Mouse (Mus musculus) liver, embryonic 16.5 days (tissue): ENCODE results near the gene Shld1. TPM values are rescaled to one million over a fixed set of nuclear protein-coding genes. Genes with fewer than 3 reads are reported as not detected.

Experiments
- ATAC-seq: fragments of 200-750 bp; cut with Nextera tagmentation; 2 replicates; pipeline ENCODE4 v1.8.0; 2017; ENCODE audit warnings: low read depth, mild to moderate bottlenecking, moderate number of reproducible peaks, moderate library complexity
- H3K27ac ChIP-seq: fragments of 300-500 bp; sonication (generic); 2 replicates; pipeline ENCODE4 v1.5.1; 2014; ENCODE audit warnings: mild to moderate bottlenecking, low read length
- H3K27me3 ChIP-seq: fragments of 300-500 bp; sonication (generic); 2 replicates; pipeline ENCODE4 v1.6.1; 2014; ENCODE audit warnings: low read depth, low read length, mixed read lengths; ENCODE audit not compliant: control insufficient read depth, insufficient read depth
- H3K36me3 ChIP-seq: fragments of 300-500 bp; sonication (generic); 2 replicates; pipeline ENCODE4 v1.6.1; 2014; ENCODE audit warnings: mild to moderate bottlenecking; ENCODE audit not compliant: control insufficient read depth, insufficient read depth
- H3K4me1 ChIP-seq: fragments of 300-500 bp; sonication (generic); 2 replicates; pipeline ENCODE4 v1.6.1; 2014; ENCODE audit warnings: low read depth, low read length, mixed read lengths; ENCODE audit not compliant: control insufficient read depth
- H3K4me2 ChIP-seq: fragments of 300-500 bp; sonication (generic); 2 replicates; pipeline ENCODE4 v1.6.1; 2014; ENCODE audit warnings: low read depth, low read length, mixed read lengths
- H3K4me3 ChIP-seq: fragments of 300-500 bp; sonication (generic); 2 replicates; pipeline ENCODE4 v1.5.1; 2014; ENCODE audit warnings: low read depth, mild to moderate bottlenecking, low read length
- H3K9ac ChIP-seq: fragments of 300-500 bp; sonication (generic); 2 replicates; pipeline ENCODE4 v1.6.1; 2014; ENCODE audit warnings: low read depth, low read length
- H3K9me3 ChIP-seq: fragments of 300-500 bp; sonication (generic); replicated peaks from 2 replicates; pipeline ENCODE4 v1.6.1; 2016; ENCODE audit warnings: low read length; ENCODE audit not compliant: control insufficient read depth
- WGBS: fragments of 180-500 bp; shearing (Covaris S2); extraction: QIAGEN DNeasy Blood & Tissue Kit; methylation state at CpG from one replicate; pipeline ENCODE4 v1.1.7; 2014; ENCODE audit not compliant: insufficient replicate concordance; 5-methylcytosine and 5-hydroxymethylcytosine counted together
- polyA plus RNA-seq: library from polyadenylated mRNA; unstranded; fragments of >200 nt; fragmentation: Nextera tagmentation; extraction: Ambion mirVana; gene quantifications from 2 replicates; pipeline ENCODE4 v1.2.1, GENCODE M21; 2015

Shld1 gene
- polyA plus RNA-seq, 1 experiment from 2014 or later: 9.8 TPM

DNA sequence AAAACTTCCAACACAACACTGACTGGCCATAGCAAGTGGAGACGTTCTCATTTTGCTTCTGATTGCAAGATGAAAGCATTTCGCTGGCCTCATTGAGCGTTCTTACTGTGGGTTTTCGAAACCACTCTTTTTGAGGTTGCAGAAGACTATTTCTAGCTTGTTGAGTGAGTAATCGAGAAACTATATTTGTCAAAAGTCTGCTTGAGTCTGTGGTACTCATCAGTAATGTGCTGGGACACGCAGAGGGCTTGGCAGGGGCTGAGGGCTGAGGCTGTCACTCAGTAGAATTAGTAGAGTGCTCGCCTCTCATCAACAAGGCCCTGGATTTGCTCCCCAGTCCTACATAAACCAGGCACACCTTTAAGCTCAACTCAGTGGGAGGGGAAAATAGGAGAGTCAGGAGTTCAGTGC is 1.9 kb downstream of the Shld1 start:
- Histone ChIP-seq H3K36me3 (no peaks in the 10 kb centered on the region), H3K4me1 (peaks cover 57% of the 10 kb centered on the region), H3K4me3 (no peak overlapping the region), H3K4me2 (no peak overlapping the region), H3K27me3 (no peaks in the 10 kb centered on the region), H3K9ac (no peak overlapping the region), H3K27ac (peak overlapping the region; percentile 46), H3K9me3 (no peaks in the 10 kb centered on the region)
- 71% methylated on average over 7 of the region's 7 CpGs for WGBS
- no peak for ATAC-seq

DNA sequence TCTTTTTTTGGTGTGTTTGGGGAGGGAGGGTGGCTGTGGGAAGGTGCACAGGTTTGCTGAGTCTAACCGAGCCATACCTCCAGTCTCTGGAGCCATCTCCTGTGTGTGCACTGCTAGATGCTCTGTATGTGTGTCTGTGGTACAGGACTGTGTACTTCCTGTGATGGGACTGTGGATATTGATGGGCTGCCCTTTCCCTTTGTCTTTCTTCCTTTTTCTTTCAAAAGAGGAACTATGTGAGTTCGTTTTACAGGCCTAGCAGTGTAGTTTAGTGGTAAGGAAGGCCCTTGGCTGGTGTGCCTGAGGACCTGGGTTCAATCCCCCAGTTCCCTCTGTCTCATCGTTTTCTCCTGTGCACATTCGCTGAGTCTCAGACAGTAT is 2.4 kb downstream of the Shld1 start:
- peaks cover 62% of the 10 kb centered on the region for H3K4me1 ChIP-seq
- H3K9me3 ChIP-seq: no peaks in the 10 kb centered on the region
- no peaks in the 10 kb centered on the region for H3K36me3 ChIP-seq
- H3K4me2 ChIP-seq: no peak overlapping the region
- H3K27me3 ChIP-seq: no peaks in the 10 kb centered on the region
- H3K27ac ChIP-seq: peak overlapping the region; percentile 46
- H3K4me3 ChIP-seq: no peak overlapping the region
- no peak overlapping the region for H3K9ac ChIP-seq
- WGBS: 47% methylated on average over 4 of the region's 4 CpGs
- ATAC-seq: no peak

DNA sequence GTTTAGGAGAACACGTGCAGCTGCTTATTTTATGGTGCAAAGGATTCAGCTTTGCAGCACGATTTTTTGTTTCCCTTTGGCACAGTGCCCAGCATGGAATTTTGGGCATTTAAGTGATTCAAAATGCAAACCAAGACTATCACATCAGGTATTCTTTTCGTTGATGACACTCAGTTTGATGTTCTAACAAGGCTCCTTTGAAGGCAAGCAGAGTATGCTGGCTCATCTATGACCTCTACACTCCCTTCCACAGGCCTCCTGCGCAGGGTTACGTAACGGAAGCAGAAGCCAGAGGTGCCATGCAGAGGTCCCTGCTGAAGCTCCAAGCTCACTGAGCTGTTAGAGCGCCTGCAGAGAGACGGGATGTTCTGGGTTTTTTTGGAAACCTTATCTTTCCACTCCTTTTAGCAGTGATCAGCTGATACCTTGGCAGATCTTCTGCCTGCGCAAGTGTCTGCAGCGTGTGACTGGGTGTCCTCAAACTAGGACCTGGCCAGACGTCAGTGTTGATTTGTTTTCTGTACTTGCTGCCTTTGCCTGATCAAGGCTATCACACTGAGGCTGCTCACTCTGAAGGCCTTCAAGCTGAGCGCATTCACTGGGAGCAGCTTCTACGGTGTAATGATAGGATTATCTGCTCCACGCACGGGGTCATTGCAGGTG is 3.0 kb downstream of the Shld1 start:
- H3K27ac ChIP-seq: peak overlapping the region; percentile 46
- H3K4me3 ChIP-seq: no peak overlapping the region
- ATAC-seq: peak; percentile 61
- H3K36me3 ChIP-seq: no peaks in the 10 kb centered on the region
- H3K4me1 ChIP-seq: peaks cover 62% of the 10 kb centered on the region
- H3K9ac ChIP-seq: no peak overlapping the region
- H3K27me3 ChIP-seq: no peaks in the 10 kb centered on the region
- H3K4me2 ChIP-seq: no peak overlapping the region; the same call in 1 of the 2 replicates
- WGBS: 34% methylated on average over 15 of the region's 15 CpGs
- H3K9me3 ChIP-seq: no peaks in the 10 kb centered on the region

DNA sequence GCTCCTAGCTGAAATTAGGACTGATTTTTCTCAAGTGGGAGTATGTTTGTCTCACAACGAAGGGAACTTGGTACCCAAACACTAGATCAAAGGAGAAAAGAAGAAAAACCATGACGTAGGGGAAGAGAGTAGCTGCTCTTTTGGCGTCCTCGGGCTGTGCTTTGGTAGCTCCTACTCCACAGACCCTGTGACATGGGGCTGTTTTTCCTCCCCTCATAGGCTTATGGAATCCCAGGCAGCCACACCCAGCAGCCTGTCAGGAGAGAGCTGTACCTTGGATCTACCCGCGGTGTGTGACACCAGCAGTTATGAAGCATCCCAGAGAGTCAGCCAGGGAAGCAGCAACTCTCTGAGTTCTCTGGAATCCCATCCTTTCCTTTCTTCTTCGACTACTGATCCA is 5.0 kb downstream of the Shld1 start:
- no peaks in the 10 kb centered on the region for H3K9me3 ChIP-seq
- ATAC-seq: no peak
- H3K9ac ChIP-seq: peak overlapping the region; percentile 18
- H3K27ac ChIP-seq: peak overlapping the region; percentile 57
- H3K4me3 ChIP-seq: no peak overlapping the region
- peaks cover 68% of the 10 kb centered on the region for H3K4me1 ChIP-seq
- WGBS: 72% methylated on average over 7 of the region's 7 CpGs
- no peaks in the 10 kb centered on the region for H3K36me3 ChIP-seq
- H3K4me2 ChIP-seq: no peak overlapping the region
- H3K27me3 ChIP-seq: no peaks in the 10 kb centered on the region

DNA sequence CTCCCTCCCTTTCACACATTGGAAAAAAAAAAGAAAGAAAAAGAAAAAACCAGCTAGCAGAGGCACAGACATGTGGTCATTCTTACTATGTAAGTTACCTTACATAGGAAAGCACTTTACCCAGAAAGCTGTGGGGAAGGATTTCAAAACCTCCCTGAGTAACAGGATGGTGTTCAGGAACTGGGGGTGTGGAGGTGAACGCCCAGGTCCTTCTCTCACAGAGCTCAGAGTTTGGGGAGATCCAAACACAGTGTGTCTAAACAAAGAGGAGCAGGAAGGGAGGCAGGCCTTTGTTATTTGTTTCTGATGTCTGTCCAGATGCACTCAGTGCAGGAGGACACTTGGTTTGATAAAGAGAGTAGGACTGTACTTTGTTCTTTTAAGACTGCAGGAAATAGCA is 5.6 kb downstream of the Shld1 start:
- H3K36me3 ChIP-seq: no peaks in the 10 kb centered on the region
- H3K9ac ChIP-seq: no peak overlapping the region; the same call in 1 of the 2 replicates
- peak overlapping the region; percentile 26 for H3K27ac ChIP-seq
- peak overlapping the region; percentile 4; the same call in 1 of the 2 replicates for H3K4me2 ChIP-seq
- WGBS: 27% methylated on average over 1 of the region's 1 CpGs
- no peak for ATAC-seq
- H3K4me3 ChIP-seq: no peak overlapping the region
- no peaks in the 10 kb centered on the region for H3K9me3 ChIP-seq
- peaks cover 70% of the 10 kb centered on the region for H3K4me1 ChIP-seq
- H3K27me3 ChIP-seq: no peaks in the 10 kb centered on the region

DNA sequence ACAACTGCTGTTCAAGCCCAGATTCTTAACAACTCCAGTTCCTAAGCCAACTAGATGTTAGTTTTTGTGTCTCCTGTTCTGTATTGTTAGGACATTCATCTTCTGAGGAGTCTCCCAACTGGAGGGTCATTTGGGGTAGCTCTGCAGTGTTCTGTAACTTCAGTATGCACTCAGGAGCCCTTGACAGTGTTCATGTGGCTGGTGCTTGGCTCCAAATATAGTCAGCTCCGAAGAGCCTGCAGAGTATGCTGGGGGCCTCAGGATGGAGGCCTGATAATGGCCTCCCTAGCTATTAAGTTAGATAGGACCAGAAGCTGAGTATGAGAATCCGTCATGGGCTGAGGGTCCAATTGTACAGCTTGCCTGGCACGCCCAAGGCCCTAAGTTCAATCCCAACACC is 7.2 kb downstream of the Shld1 start:
- Histone ChIP-seq H3K27ac (peak overlapping the region; percentile 89), H3K4me1 (peaks cover 72% of the 10 kb centered on the region), H3K4me2 (no peak overlapping the region), H3K9ac (peak overlapping the region; percentile 30; the same call in 1 of the 2 replicates), H3K4me3 (no peak overlapping the region), H3K36me3 (no peaks in the 10 kb centered on the region), H3K27me3 (no peaks in the 10 kb centered on the region), H3K9me3 (no peaks in the 10 kb centered on the region)
- no peak for ATAC-seq
- WGBS: 63% methylated on average over 3 of the region's 3 CpGs

DNA sequence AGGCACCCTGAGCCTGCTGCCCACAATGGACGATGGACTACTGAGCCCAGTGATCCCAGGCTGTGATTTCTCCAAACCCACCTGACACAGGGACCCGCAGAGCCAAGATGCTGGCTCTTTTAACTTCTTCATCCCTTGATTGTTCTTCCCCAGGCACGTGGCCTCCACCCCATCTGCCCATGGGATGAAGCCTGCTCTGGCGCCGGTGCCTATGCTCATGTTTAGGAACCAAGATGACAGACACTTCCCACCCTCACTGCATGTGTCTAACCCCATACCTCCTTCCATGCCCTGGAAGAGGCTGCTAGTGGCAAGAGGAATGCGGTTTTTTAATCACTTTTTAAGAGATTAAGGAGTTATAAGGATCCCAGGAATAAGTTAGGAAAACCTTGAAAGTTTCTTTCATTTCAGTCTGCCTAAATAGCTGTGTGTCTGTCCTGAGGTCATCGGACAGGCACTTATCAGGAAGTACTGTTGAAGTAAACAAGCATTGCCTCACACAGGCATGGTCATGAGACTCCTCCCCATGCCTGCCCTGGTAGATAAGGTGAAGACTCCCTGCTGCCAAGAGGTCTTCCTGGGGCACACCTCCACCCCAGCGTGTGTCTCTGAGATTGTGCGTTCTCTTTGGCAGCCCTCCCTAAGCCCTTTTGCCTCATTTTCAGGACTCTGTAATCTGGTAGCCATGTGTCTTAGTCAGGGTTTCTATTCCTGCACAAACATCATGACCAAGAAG is 8.8 kb downstream of the Shld1 start:
- peak overlapping the region; percentile 89 for H3K27ac ChIP-seq
- peak; percentile 97 for ATAC-seq
- no peaks in the 10 kb centered on the region for H3K27me3 ChIP-seq
- 0 out of 2 replicates have a peak overlapping the region, but pooled peaks have one; percentile 3 for H3K4me3 ChIP-seq
- peaks cover 56% of the 10 kb centered on the region for H3K4me1 ChIP-seq
- no peaks in the 10 kb centered on the region for H3K36me3 ChIP-seq
- no peaks in the 10 kb centered on the region for H3K9me3 ChIP-seq
- peak overlapping the region; percentile 59 for H3K4me2 ChIP-seq
- 29% methylated on average over 9 of the region's 9 CpGs for WGBS
- peak overlapping the region; percentile 55 for H3K9ac ChIP-seq

DNA sequence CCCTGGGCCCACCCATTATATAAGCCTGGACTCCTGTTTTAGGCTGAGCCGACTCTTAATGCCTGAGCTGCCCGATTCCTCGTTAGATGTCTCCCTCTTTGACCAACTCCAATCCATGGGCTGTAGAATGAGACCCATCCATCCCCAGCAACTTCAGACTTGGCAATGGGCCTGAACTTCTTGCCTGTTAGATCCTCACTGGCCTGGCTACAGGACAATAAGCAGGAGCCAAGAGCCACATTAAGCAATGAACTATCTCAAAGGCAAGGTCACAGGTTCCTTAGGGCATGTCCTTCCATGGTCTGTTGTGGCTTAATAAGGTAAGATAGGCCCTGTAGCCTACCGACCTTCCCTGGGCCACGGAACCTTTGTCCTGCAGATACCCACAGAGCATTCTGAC is 9.8 kb downstream of the Shld1 start:
- H3K9me3 ChIP-seq: no peaks in the 10 kb centered on the region
- no peaks in the 10 kb centered on the region for H3K27me3 ChIP-seq
- WGBS: 81% methylated on average over 5 of the region's 5 CpGs
- H3K4me1 ChIP-seq: peaks cover 58% of the 10 kb centered on the region
- ATAC-seq: no peak
- H3K4me3 ChIP-seq: no peak overlapping the region
- 0 out of 2 replicates have a peak overlapping the region, but pooled peaks have one; percentile 1 for H3K4me2 ChIP-seq
- peak overlapping the region; percentile 89 for H3K27ac ChIP-seq
- peak overlapping the region; percentile 8 for H3K9ac ChIP-seq
- no peaks in the 10 kb centered on the region for H3K36me3 ChIP-seq

DNA sequence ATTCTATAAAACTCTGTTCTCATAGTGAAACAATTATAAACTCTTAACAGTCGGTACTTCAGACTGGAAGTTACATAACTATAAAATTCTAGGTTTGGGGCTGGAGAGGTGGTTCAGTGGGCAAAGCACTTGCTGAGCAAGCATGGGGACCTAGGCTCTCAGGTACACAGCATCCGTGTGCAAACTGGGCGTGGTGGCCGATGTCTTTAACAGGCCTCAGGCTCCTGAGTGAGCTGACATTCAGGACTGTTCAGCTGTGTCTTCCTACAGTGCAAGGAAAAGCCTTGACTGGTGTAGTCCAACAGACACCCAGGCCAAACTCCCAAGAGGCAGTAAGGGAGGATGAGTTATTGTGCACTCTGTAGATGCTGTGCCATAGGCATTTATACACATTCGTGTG is 10.5 kb downstream of the Shld1 start:
- Histone ChIP-seq H3K4me2 (peak overlapping the region; percentile 12; the same call in 1 of the 2 replicates), H3K4me1 (peaks cover 52% of the 10 kb centered on the region), H3K36me3 (no peaks in the 10 kb centered on the region), H3K27ac (peak overlapping the region; percentile 43), H3K4me3 (no peak overlapping the region), H3K9ac (peak overlapping the region; percentile 51), H3K9me3 (no peaks in the 10 kb centered on the region), H3K27me3 (no peaks in the 10 kb centered on the region)
- ATAC-seq: peak; percentile 16
- WGBS: 77% methylated on average over 5 of the region's 5 CpGs
